Mouse (Mus musculus): Measurements from ENCODE around the gene Kcnk5. TPM values are rescaled to one million over a fixed set of nuclear protein-coding genes. Genes with fewer than 3 reads are reported as not detected.

Gene Kcnk5
- polyA plus RNA-seq (2016; fragmentation: Nextera tagmentation; extraction: Ambion mirVana) = 6.5 and 6.9 TPM in 2 replicates

DNA sequence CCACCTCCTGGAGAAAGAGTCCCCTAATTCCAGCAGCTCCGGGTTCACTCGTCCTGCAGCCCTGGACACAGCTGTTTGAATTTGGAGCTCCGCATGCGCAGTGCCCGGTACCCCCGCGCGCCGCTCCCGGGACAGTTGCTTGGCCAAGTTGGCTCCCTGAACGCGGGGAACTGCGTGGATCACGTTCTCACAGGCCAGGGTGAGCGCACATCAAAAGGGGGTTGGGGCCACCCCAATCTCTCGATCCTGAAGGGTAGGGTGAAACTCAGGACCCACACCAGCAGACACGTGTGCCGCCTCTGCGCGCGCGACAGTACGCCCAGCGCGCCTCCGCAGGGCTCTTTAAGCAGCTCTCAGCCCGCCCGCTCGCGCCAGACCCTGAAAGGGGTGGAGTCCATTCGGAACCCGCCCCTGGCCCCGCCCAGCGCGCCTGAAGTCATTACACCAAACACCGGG, at the start of gene Kcnk5:
Kcnk5 (minus strand) TSS at position 344 of the 456 bp plus-strand sequence.
- Histone ChIP-seq H3K4me3 (peak within 1 kb of the TSS; percentile 44), H3K4me1 (peaks cover 32% of the 10 kb centered on the region), H3K9me3 (no peaks in the 10 kb centered on the region), H3K36me3 (no peaks in the 10 kb centered on the region), H3K27ac (no peak within 1 kb of the TSS), H3K9ac (peak within 1 kb of the TSS; percentile 41), H3K27me3 (no peaks in the 10 kb centered on the region), H3K4me2 (replicated peaks) (peak within 1 kb of the TSS; percentile 89)
- under 1% methylated on average over 36 of the region's 36 CpGs for WGBS
- ATAC-seq (ENCODE audit: insufficient number of reproducible peaks, insufficient read depth, low FRiP score, low TSS enrichment) = peak; percentile 89

GRCm38 (mm10) chr14:20230063-20230491, 48.5 kb upstream of the Kcnk5 start:
- no peaks in the 10 kb centered on the region for H3K36me3 ChIP-seq
- no peak overlapping the region for H3K4me2 ChIP-seq (replicated peaks)
- H3K27me3 ChIP-seq = no peaks in the 10 kb centered on the region
- no peak overlapping the region for H3K4me3 ChIP-seq
- no peak for ATAC-seq (ENCODE audit: insufficient number of reproducible peaks, insufficient read depth, low FRiP score, low TSS enrichment)
- H3K4me1 ChIP-seq = peaks cover 3% of the 10 kb centered on the region; the same call in 1 of the 2 replicates
- 80% methylated on average over 7 of the region's 7 CpGs for WGBS
- H3K27ac ChIP-seq = no peak overlapping the region
- no peaks in the 10 kb centered on the region for H3K9me3 ChIP-seq
- H3K9ac ChIP-seq = no peak overlapping the region

GRCm38 (mm10) chr14:20229437-20229836, 47.8 kb upstream of the Kcnk5 start:
- no peak for ATAC-seq (ENCODE audit: insufficient number of reproducible peaks, insufficient read depth, low FRiP score, low TSS enrichment)
- Histone ChIP-seq H3K9me3 (no peaks in the 10 kb centered on the region), H3K27me3 (no peaks in the 10 kb centered on the region), H3K27ac (no peak overlapping the region), H3K4me3 (no peak overlapping the region), H3K36me3 (no peaks in the 10 kb centered on the region), H3K4me2 (replicated peaks) (no peak overlapping the region), H3K9ac (no peak overlapping the region), H3K4me1 (peaks cover 3% of the 10 kb centered on the region; the same call in 1 of the 2 replicates)
- WGBS = 77% methylated on average over 6 of the region's 6 CpGs

GRCm38 (mm10) chr14:20228336-20228735, 46.7 kb upstream of the Kcnk5 start:
- ATAC-seq (ENCODE audit: insufficient number of reproducible peaks, insufficient read depth, low FRiP score, low TSS enrichment) = no peak
- no peaks in the 10 kb centered on the region for H3K27me3 ChIP-seq
- 68% methylated on average over 4 of the region's 4 CpGs for WGBS

DNA sequence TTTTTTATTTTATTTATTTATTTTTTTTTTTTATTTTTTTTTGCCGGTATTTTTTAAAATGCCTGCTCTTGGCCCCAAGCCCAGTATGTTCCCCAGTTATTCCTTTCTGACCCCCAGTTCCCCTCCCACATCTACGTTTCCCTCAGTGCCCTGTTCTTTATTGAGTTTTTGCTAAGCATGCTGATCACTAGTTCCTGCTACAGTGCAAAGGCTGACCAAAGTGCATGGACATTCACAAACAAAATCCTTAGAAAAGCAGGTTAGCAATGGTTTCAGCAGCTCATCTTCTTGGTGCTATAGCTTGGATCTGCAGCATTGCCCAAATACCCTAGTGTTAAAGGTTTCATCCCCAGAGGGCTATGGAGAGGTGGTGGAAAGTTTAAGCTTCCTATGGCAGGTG, 45.4 kb upstream of the Kcnk5 start:
- no peaks in the 10 kb centered on the region for H3K27me3 ChIP-seq
- no peak overlapping the region for H3K4me2 ChIP-seq (replicated peaks)
- no peaks in the 10 kb centered on the region for H3K9me3 ChIP-seq
- WGBS = 73% methylated on average over 2 of the region's 2 CpGs
- H3K36me3 ChIP-seq = no peaks in the 10 kb centered on the region
- no peak overlapping the region for H3K9ac ChIP-seq
- no peak overlapping the region for H3K4me3 ChIP-seq
- no peak overlapping the region for H3K27ac ChIP-seq
- ATAC-seq (ENCODE audit: insufficient number of reproducible peaks, insufficient read depth, low FRiP score, low TSS enrichment) = no peak
- H3K4me1 ChIP-seq = peaks cover 3% of the 10 kb centered on the region; the same call in 1 of the 2 replicates

More at GRCm38 (mm10) chr14:20228336-20228735, 46.7 kb upstream of the Kcnk5 start:
- H3K36me3 ChIP-seq = no peaks in the 10 kb centered on the region
- no peak overlapping the region for H3K27ac ChIP-seq
- no peak overlapping the region for H3K9ac ChIP-seq
- no peak overlapping the region for H3K4me3 ChIP-seq
- H3K4me1 ChIP-seq = peaks cover 3% of the 10 kb centered on the region; the same call in 1 of the 2 replicates
- H3K4me2 ChIP-seq (replicated peaks) = no peak overlapping the region
- H3K9me3 ChIP-seq = no peaks in the 10 kb centered on the region

DNA sequence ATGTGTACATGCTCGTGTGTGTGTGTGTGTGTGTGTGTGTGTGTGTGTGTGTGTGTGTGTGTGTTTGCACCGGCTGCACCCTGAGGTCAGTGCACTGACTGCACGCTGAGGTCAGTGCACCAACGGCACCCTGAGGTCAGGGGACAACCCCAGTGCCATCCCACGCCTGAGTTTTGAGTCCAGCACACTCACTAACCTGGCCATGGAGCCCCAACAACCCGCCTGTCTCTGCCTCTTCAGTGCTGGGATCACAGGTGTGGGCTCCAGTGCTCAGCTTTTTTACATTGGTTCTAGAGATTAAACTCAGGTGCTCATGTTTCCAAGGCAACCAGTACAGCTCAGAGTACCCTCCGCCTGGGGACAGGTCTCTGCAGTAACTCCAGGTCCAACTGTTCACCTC, 44.9 kb upstream of the Kcnk5 start:
- peaks cover 3% of the 10 kb centered on the region; the same call in 1 of the 2 replicates for H3K4me1 ChIP-seq
- no peak overlapping the region for H3K4me2 ChIP-seq (replicated peaks)
- no peak overlapping the region for H3K9ac ChIP-seq
- no peaks in the 10 kb centered on the region for H3K27me3 ChIP-seq
- no peaks in the 10 kb centered on the region for H3K9me3 ChIP-seq
- no peak for ATAC-seq (ENCODE audit: insufficient number of reproducible peaks, insufficient read depth, low FRiP score, low TSS enrichment)
- 53% methylated on average over 6 of the region's 7 CpGs for WGBS
- H3K27ac ChIP-seq = no peak overlapping the region
- H3K36me3 ChIP-seq = no peaks in the 10 kb centered on the region
- H3K4me3 ChIP-seq = no peak overlapping the region

DNA sequence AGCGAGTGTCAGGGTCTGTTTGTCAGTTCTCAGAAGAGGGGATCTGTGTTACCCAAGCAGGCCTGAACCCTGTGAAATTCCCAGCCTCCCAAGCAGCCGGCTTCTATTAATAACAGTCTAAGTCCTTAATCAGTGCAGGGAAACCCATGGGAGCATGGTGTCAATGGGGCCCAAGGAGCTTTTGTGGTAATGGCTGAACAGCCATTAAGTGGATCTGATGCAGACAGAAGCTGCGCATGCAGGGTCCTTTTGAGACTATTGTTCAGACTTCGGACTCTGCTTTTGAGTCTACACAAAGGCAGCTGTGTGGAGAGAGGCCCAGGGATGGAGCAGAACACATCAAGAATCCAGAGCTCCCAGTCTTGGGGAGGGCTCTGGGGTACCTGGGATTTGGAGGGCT, 43.9 kb upstream of the Kcnk5 start:
- ATAC-seq (ENCODE audit: insufficient number of reproducible peaks, insufficient read depth, low FRiP score, low TSS enrichment) = no peak
- Histone ChIP-seq H3K27me3 (no peaks in the 10 kb centered on the region), H3K27ac (no peak overlapping the region), H3K9ac (no peak overlapping the region), H3K4me3 (no peak overlapping the region), H3K4me2 (replicated peaks) (no peak overlapping the region), H3K4me1 (peaks cover 3% of the 10 kb centered on the region; the same call in 1 of the 2 replicates), H3K36me3 (no peaks in the 10 kb centered on the region), H3K9me3 (no peaks in the 10 kb centered on the region)
- WGBS = 46% methylated on average over 4 of the region's 4 CpGs

DNA sequence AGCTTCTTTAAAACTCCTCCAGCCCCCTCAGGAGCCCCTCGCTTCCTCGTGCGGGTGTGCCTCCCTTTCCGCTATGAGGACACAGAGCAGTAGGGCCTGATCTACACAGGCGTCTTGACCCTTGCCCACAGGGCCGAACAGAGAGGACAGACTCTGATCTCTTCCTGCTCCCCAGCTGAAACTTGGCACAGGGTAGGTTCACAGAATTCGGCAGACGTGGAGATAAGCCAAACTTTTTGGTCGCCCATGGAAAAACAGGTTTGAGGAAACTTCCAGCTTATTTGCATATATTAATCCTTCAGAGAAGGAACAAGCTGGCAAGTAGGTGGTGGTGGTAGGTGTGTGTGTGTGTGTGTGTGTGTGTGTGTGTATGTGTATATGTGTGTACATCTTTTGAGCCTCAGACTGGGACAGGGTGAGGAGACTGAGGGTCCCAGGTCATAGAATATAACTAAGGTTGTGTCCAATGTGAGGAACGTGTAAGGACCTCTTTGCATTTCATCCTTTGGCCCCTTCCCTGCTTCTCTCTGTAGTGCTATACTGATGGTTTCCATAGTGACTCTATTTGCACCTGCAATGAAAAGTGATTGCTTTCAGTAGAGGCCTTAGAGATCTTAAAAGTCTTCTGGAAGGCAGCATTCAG, 43.1 kb upstream of the Kcnk5 start:
- Histone ChIP-seq H3K36me3 (no peaks in the 10 kb centered on the region), H3K4me1 (peaks cover 3% of the 10 kb centered on the region; the same call in 1 of the 2 replicates), H3K27ac (no peak overlapping the region), H3K4me2 (replicated peaks) (no peak overlapping the region), H3K9me3 (no peaks in the 10 kb centered on the region), H3K4me3 (no peak overlapping the region), H3K27me3 (no peaks in the 10 kb centered on the region), H3K9ac (no peak overlapping the region)
- ATAC-seq (ENCODE audit: insufficient number of reproducible peaks, insufficient read depth, low FRiP score, low TSS enrichment) = no peak
- WGBS = 74% methylated on average over 10 of the region's 10 CpGs

DNA sequence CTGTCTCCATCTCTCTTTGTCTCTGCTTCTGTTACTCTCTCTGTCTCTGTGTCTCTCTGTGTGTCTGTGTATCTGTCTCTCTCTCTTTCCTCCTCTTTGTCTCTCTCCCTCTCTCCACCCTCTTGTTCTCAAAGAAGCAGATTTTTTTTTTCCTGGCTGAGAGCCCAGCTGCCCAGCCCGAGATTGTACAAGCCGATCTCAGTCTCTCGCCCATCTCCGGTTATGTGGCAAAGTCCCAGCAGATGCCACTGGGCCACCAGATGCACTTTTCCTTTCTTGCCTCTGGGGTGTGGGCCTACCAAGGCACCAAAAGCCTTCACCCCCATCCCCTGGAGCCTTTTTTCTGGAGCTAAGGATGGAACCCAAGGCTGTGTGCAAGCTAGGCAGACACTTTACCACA, 42.6 kb upstream of the Kcnk5 start:
- H3K27ac ChIP-seq = no peak overlapping the region

DNA sequence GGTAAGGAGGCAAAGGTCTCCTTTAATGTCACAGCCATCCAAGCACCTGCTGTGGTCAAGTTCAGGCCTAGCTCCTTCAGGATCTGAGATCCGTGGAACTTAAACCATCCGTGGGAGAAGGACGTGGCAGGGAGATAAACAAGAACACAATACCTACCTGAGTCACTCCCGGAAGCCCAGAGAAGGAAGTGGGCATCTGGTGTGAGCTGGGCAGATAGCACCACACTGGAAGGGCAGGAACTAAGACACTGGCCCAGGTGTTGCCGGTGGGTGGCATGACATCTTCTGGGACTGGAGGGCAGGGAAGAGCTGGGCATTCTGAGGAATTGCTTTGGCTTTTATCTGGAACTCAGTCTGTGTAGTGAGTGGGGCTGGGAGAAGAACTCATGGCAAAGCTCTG, 41.6 kb upstream of the Kcnk5 start:
- no peak for ATAC-seq (ENCODE audit: insufficient number of reproducible peaks, insufficient read depth, low FRiP score, low TSS enrichment)
- Histone ChIP-seq H3K4me1 (peaks cover 3% of the 10 kb centered on the region; the same call in 1 of the 2 replicates), H3K36me3 (no peaks in the 10 kb centered on the region), H3K4me2 (replicated peaks) (no peak overlapping the region), H3K9ac (no peak overlapping the region), H3K27ac (no peak overlapping the region), H3K9me3 (no peaks in the 10 kb centered on the region), H3K4me3 (no peak overlapping the region), H3K27me3 (no peaks in the 10 kb centered on the region)
- 88% methylated on average over 5 of the region's 5 CpGs for WGBS

More for the DNA sequence above, 42.6 kb upstream of the Kcnk5 start:
- H3K4me1 ChIP-seq = peaks cover 3% of the 10 kb centered on the region; the same call in 1 of the 2 replicates
- no peak overlapping the region for H3K4me2 ChIP-seq (replicated peaks)
- H3K9ac ChIP-seq = no peak overlapping the region
- no peaks in the 10 kb centered on the region for H3K27me3 ChIP-seq
- no peaks in the 10 kb centered on the region for H3K9me3 ChIP-seq
- no peak overlapping the region for H3K4me3 ChIP-seq
- ATAC-seq (ENCODE audit: insufficient number of reproducible peaks, insufficient read depth, low FRiP score, low TSS enrichment) = no peak
- no peaks in the 10 kb centered on the region for H3K36me3 ChIP-seq
- 68% methylated on average over 4 of the region's 4 CpGs for WGBS

- Histone ChIP-seq H3K27ac (no peak overlapping the region), H3K9me3 (no peaks in the 10 kb centered on the region), H3K4me3 (no peak overlapping the region), H3K4me1 (no peaks in the 10 kb centered on the region), H3K36me3 (no peaks in the 10 kb centered on the region), H3K27me3 (no peaks in the 10 kb centered on the region), H3K4me2 (replicated peaks) (no peak overlapping the region), H3K9ac (no peak overlapping the region)
- no peak for ATAC-seq (ENCODE audit: insufficient number of reproducible peaks, insufficient read depth, low FRiP score, low TSS enrichment)
- 25% methylated on average over 7 of the region's 7 CpGs for WGBS
Measured at GRCm38 (mm10) chr14:20221083-20221482, 39.5 kb upstream of the Kcnk5 start.

DNA sequence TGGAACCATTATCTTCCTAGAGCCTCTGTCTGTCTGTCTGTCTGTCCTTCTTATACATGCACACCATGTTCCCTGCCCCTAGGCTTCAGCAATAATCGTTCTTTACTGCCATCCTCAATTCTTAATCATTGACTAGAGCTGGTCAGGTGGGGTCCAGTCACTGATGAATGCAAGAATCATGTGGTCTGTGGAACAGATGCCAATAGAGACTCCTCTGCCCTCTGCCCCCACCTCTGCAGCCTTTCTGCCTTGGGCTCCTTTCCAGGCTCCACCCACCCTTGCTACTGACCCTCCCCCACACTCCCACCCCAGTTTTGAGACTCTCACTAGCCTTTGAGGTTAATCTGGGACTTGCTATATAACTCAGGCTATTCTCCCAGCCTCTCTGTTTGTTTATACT, 38.2 kb upstream of the Kcnk5 start:
- Histone ChIP-seq H3K9ac (no peak overlapping the region), H3K9me3 (no peaks in the 10 kb centered on the region), H3K27ac (no peak overlapping the region), H3K4me1 (no peaks in the 10 kb centered on the region), H3K4me3 (no peak overlapping the region), H3K4me2 (replicated peaks) (no peak overlapping the region), H3K27me3 (no peaks in the 10 kb centered on the region), H3K36me3 (no peaks in the 10 kb centered on the region)
- no peak for ATAC-seq (ENCODE audit: insufficient number of reproducible peaks, insufficient read depth, low FRiP score, low TSS enrichment)
- 57% methylated on average over 1 of the region's 1 CpGs for WGBS

All from embryonic facial prominence, embryonic 12.5 days (tissue).